Mouse (Mus musculus) ES-Bruce4 (cell line): ENCODE measurements around the gene Guca1b.

Experiments
- CTCF ChIP-seq: IDR thresholded peaks from one replicate; pipeline ENCODE4 v1.8.1; 2011; ENCODE audit warnings: low read depth, low read length
- POLR2A ChIP-seq: IDR thresholded peaks from one replicate; pipeline ENCODE4 v1.8.1; 2011; ENCODE audit warnings: low read length; ENCODE audit not compliant: insufficient read depth

GRCm38 (mm10) chr17:47407717-47408557 is 22.7 kb downstream of the Guca1b start:
- TF ChIP-seq CTCF (no peak), POLR2A (no peak)
